Mouse (Mus musculus) macrophage (primary cell): ENCODE data around the gene Pkib. TPM values are rescaled to one million over a fixed set of nuclear protein-coding genes. Genes with fewer than 3 reads are reported as not detected.

Experiments used
- H3K27ac ChIP-seq: fragments of 350-480 bp; formaldehyde crosslinking; 2 replicates; pipeline ENCODE4 v1.9.0; 2021
- H3K36me3 ChIP-seq: fragments of 350-480 bp; formaldehyde crosslinking; 2 replicates; pipeline ENCODE4 v1.9.0; 2021; ENCODE audit errors: inconsistent target
- H3K4me3 ChIP-seq: fragments of 350-480 bp; formaldehyde crosslinking; 2 replicates; pipeline ENCODE4 v1.9.0; 2021; ENCODE audit errors: inconsistent target
- H3K79me2 ChIP-seq: fragments of 350-480 bp; formaldehyde crosslinking; 2 replicates; pipeline ENCODE4 v1.9.0; 2021; ENCODE audit errors: inconsistent target
- WGBS: methylation state at CpG from one replicate; pipeline ENCODE4 v1.1.7; 2026; ENCODE audit warnings: inconsistent platforms; ENCODE audit not compliant: missing documents; 5-methylcytosine and 5-hydroxymethylcytosine counted together
- polyA plus RNA-seq: library from polyadenylated mRNA; stranded (reverse); fragments of 250-400 nt; gene quantifications from 3 replicates; pipeline ENCODE4 v1.2.4, GENCODE M21; 2018; ENCODE audit warnings: inconsistent platforms

Pkib gene
- polyA plus RNA-seq, 1 experiment from 2014 or later: 42.5 TPM

DNA sequence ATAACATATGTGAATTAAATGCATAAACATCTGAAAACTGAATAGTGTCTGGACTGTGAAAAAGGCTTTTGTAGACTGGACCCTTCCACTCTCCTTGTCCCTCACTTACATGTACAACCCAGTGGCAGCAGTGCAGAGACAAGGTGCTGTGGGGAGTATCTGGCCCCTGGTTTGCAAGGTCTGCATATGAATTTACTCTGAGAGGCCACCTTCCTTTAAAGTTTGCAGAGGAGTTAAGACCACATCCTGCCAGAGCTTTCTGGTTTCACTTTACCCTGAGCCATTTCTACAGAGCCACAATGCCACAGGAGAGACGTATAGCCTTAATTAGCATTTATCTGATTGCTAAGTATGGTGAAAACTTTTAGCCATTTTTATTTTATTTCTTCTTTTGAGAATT lies 121.6 kb downstream of the Pkib start:
- H3K36me3 ChIP-seq: no peaks in the 10 kb centered on the region
- no peak overlapping the region for H3K27ac ChIP-seq
- H3K4me3 ChIP-seq: no peak overlapping the region
- 92% methylated on average over 1 of the region's 1 CpGs for WGBS
- no peaks in the 10 kb centered on the region for H3K79me2 ChIP-seq

DNA sequence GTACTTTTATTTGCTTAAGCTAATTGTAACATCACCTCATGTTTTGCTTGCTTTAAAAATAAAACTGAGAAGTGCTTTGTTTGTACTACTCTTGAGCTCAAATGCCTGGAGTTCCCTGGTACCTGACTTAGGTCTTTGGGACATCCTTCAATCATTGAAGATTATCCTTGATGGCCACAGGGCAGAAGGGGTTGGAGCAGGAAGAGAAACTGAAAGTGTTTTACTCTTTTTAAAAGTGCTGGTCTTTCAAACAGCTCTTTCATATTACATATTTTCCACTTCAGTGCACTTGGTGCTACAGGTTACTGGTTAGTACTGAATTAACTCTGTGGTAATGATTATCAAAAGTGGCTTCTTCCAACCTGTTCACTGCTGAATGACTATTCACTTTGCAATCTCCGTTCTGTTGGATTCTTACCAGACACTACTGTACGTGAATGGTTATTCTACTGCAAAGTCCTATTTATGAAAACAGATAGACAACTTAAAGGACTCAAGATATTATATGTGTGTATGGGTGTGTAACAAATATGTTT lies 123.5 kb downstream of the Pkib start:
- Histone ChIP-seq H3K4me3 (no peak overlapping the region), H3K79me2 (no peaks in the 10 kb centered on the region), H3K36me3 (no peaks in the 10 kb centered on the region), H3K27ac (no peak overlapping the region)
- 95% methylated on average over 2 of the region's 2 CpGs for WGBS

DNA sequence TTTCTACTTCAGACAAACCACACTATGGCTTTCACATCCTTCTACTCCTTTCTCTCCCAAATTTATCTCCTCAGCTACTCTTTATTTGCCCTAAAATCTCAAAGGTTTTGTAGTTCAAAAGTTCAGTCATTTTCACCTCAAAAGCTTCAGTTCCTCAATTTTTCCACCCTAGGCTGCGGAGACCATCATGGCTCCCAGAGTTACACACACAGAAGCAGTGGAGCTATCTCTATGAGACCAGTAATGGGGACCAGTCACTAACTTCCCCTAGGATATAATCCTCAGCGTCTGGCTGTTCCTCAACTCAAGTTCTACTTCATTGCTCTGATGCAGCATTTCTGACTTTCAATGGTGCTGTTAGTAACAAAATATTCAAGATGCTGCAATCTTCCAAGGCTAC lies 127.2 kb downstream of the Pkib start:
- H3K4me3 ChIP-seq: no peak overlapping the region
- no peaks in the 10 kb centered on the region for H3K79me2 ChIP-seq
- no peak overlapping the region for H3K27ac ChIP-seq
- no peaks in the 10 kb centered on the region for H3K36me3 ChIP-seq
- 63% methylated on average over 2 of the region's 2 CpGs for WGBS

DNA sequence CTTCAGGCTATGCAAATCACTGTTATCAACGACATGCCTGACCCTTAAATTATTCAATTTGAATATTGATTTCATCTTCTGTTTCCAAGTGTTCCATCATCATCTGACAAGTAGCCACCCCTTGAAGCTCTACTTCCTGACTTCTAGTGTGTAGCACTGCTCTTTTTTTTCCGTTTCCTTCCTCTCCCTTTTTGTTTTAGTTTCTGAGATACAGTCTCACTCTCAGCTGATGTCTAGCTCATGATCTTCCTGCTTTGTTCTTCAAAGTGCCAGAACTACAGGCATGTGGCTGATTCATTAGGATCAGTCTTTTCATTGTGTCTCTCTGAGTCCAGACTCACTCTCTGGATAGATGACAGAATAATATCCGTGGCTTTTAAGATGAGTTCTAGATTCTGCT lies 128.9 kb downstream of the Pkib start:
- Histone ChIP-seq H3K4me3 (no peak overlapping the region), H3K36me3 (no peaks in the 10 kb centered on the region), H3K27ac (peak overlapping the region; percentile 69), H3K79me2 (no peaks in the 10 kb centered on the region)
- WGBS: 59% methylated on average over 3 of the region's 3 CpGs

DNA sequence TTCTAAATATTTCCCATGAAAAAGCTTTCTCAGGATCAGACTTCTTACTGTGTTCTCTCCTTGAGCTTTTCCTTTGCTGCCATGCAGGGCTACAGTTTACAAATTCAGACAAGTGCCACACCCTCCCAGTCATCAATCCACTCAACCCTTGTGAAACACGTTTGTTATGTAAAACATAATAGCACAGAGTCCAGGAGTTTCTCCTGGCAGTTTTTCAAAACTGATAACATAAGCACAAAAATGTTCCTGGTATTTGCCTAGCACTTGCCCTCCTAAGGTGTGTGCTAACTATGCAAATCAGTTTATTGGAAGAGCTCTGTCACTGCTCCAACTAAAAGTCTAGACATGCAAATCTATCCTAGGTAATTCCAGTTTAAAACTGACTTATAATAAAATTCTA lies 131.3 kb downstream of the Pkib start:
- Histone ChIP-seq H3K36me3 (no peaks in the 10 kb centered on the region), H3K27ac (no peak overlapping the region), H3K4me3 (no peak overlapping the region), H3K79me2 (no peaks in the 10 kb centered on the region)
- WGBS: 70% methylated on average over 1 of the region's 1 CpGs

DNA sequence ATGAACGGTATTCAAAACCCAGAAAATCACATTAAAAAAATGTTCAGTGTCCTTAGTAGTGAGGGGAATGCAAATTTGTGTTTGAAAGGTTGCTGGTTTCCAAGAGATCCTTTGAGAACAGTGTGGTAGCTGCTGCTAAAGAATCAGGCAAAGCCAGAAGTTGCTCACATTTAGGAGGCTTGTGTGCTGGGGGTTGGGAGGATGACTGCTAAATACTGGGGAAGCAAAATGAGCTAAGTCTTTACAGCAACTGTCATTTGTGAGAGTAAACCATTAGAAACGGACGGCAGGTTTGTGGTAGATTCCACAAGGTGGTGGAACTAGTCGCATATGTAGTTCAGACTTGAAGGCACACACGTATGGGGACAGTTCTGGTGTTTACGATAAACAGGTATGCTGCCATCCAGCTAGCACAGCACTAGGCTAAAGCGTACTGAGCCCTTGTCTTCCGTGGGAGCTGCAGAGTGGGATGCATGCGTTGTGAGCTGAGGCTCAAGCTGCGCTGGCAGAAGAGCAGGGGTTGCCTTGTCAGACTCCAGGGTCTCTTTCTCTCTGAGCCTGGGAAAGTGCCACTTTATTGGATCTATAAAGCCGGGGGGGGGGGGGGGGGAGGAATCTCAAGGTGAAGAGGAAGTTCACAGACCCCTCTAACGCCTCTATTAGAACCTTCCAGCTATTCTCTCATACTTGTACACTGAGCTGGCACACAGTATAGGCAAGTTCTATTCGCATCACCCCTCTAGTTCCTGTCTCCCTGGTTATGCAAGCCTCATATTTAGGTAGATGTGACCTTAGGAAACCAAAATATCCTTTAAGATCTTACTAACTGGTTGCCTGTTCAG lies 151.7 kb downstream of the Pkib start:
- H3K36me3 ChIP-seq: no peaks in the 10 kb centered on the region
- H3K27ac ChIP-seq: no peak overlapping the region
- H3K4me3 ChIP-seq: no peak overlapping the region
- H3K79me2 ChIP-seq: no peaks in the 10 kb centered on the region
- WGBS: 75% methylated on average over 13 of the region's 13 CpGs

DNA sequence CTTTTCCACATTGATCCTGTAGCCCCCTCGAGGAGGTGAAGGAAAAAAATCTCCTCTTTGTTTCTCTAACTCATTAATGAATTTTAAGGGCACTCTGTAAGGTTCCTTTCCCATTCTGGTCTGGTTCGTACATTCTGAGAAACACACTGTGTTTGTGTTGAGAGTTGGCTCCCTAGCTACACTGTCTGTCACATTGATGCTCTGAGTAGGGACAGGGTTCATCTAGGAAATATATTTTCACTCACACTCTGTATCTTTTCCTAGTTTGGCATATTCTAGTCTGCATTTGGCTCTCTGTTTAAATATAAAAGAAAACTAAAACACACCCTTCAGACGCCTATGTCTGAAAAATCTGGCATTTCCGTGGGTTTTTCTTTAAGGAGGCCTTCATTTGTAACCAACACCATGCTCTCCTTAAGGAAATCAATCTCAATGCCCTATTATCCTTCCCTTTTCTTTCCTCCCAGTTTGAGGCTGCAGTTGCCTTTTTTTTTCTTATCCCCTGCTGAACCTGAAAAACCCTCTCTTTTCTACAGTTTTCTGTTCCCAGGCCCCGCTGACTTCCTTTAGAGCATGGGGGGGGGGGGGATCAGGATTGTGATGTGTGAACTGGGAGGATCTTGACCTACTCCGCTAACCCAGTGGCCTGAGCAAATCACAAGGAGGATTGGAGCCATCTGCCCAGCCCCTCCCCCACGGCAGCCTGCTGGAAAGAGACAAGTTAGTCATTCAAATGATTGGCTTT lies 152.5 kb downstream of the Pkib start:
- no peaks in the 10 kb centered on the region for H3K36me3 ChIP-seq
- H3K79me2 ChIP-seq: no peaks in the 10 kb centered on the region
- H3K27ac ChIP-seq: no peak overlapping the region
- WGBS: 76% methylated on average over 7 of the region's 7 CpGs
- no peak overlapping the region for H3K4me3 ChIP-seq

DNA sequence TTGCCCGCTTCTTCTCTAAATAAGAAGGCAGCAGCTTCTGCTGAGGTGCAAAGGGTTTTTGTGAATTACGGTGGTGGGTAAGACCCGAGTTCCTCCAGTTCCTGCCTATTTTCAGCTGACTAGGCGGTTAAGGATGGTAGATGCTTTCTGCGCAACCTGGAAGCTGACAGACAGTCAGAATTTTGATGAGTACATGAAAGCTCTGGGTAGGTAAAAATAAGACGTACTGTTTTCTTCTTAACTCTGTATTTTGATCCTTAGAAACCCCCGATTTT lies 153.0 kb downstream of the Pkib start, which contains the start of gene Fabp7:
Gene Fabp7, plus strand, starts transcription at position 6 of the 275 bp plus-strand sequence.
- Histone ChIP-seq H3K4me3 (no peak within 1 kb of the TSS), H3K79me2 (no peaks in the 10 kb centered on the region), H3K36me3 (no peaks in the 10 kb centered on the region), H3K27ac (no peak within 1 kb of the TSS)
- WGBS: 73% methylated on average over 7 of the region's 7 CpGs

DNA sequence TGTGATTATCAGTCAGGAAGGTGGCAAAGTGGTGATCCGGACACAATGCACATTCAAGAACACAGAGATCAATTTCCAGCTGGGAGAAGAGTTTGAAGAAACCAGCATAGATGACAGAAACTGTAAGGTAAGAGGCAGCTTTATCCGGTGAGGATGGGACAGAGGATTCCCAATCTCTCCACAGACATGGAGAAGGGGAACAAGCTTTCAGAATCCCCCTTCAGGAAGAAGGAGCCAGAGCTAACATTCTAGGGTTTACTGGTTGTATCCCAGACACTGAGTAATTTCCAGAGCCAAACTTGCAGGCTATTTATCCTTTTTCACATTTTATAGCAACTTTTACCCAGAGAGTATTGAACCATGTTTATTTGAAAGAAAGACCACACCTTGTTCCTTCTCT lies 153.8 kb downstream of the Pkib start:
- no peak overlapping the region for H3K27ac ChIP-seq
- WGBS: 100% methylated on average over 2 of the region's 2 CpGs
- H3K4me3 ChIP-seq: no peak overlapping the region

More for the DNA sequence above, 153.8 kb downstream of the Pkib start:
- no peaks in the 10 kb centered on the region for H3K79me2 ChIP-seq
- no peaks in the 10 kb centered on the region for H3K36me3 ChIP-seq

Other genes starting within 250 kb of the Pkib start
- 9.2 to 13.6 TPM (median 11.9 TPM) in 3 replicates for gene Hsf2, start 145.6 kb upstream of the Pkib start, polyA plus RNA-seq
- gene Serinc1, start 99.5 kb upstream of the Pkib start, polyA plus RNA-seq: 234 to 409 TPM (median 238 TPM) in 3 replicates
- 0.55 to 13.8 TPM in 2 of 3 replicates, not detected in the other for gene Fabp7, start 152.9 kb downstream of the Pkib start, polyA plus RNA-seq
- 278 to 290 TPM (median 281 TPM) in 3 replicates for gene Smpdl3a, start 162.4 kb downstream of the Pkib start, polyA plus RNA-seq